Mouse (Mus musculus) lung, postnatal 25 days (tissue): ENCODE data around the gene Frmd4a.
"Not testable (repeated sequence)": the region's sequence is repeated elsewhere in the genome, so short reads cannot be mapped to it uniquely, and the experiment has no call there.

ENCODE experiments used
- DNase-seq: peaks from one replicate; pipeline ENCODE4 v3.0.0; 2022; ENCODE audit warnings: low spot score

Gene Frmd4a

GRCm38 (mm10) chr2:4338290-4338689 is 320.8 kb downstream of the Frmd4a start:
- DNase-seq, result not testable (repeated sequence)

GRCm38 (mm10) chr2:4339128-4339527 is 321.6 kb downstream of the Frmd4a start:
- peak; percentile 39 for DNase-seq

GRCm38 (mm10) chr2:4339530-4340218 is 322.2 kb downstream of the Frmd4a start:
- DNase-seq, result no peak

- no peak for DNase-seq
Observed at GRCm38 (mm10) chr2:4340378-4340777, 322.9 kb downstream of the Frmd4a start.

DNA sequence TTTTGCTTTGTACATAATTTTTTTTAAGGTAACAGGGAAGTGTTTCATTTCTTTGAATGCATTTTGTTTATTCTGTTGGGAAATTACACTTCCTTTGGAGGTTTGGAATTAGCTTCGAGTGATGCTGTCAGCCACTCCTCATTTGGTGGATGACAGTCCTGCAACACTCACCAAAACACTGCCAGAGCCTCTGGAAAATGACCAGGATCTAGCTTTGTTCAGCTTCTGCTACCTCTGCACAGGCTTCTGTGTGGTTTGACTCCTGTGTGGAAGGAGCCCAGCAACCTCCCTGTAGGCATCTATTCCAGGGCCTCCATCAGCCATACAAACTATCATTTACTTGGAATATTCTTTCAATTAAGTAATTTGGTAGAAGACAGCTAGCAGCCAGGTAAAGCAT is 323.6 kb downstream of the Frmd4a start:
- DNase-seq, result no peak

GRCm38 (mm10) chr2:4342005-4342404 is 324.5 kb downstream of the Frmd4a start:
- DNase-seq, result no peak

GRCm38 (mm10) chr2:4344411-4344810 is 326.9 kb downstream of the Frmd4a start:
- DNase-seq, result no peak

DNA sequence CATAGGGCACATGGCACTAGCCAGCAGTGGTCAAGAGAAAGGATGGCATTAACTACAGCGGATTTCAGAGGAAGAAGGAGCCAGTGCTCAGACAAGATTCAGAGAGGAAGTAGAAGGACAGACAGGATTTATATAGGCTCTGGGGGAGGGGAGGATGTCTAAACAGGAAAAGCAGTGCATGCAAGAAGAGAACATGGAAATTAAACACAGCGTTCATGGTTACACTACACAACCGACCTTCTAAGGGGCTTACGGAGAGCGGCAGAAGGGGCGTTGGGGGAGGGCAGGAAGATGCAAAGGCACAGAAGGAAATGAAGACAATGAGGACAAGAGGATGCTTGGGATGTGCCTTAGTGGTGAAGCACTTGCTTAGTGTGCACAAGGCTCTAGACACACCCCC is 328.7 kb downstream of the Frmd4a start:
- no peak for DNase-seq

- no peak for DNase-seq
Observed at GRCm38 (mm10) chr2:4346953-4347352, 329.4 kb downstream of the Frmd4a start.

- no peak for DNase-seq
Observed at GRCm38 (mm10) chr2:4347782-4348181, 330.3 kb downstream of the Frmd4a start.

GRCm38 (mm10) chr2:4348509-4348908 is 331.0 kb downstream of the Frmd4a start:
- no peak for DNase-seq

GRCm38 (mm10) chr2:4356812-4357384 is 339.4 kb downstream of the Frmd4a start:
- DNase-seq, result no peak

- DNase-seq, result no peak
Observed at GRCm38 (mm10) chr2:4361981-4362834, 344.7 kb downstream of the Frmd4a start.

- no peak for DNase-seq
Observed at GRCm38 (mm10) chr2:4364908-4365307, 347.4 kb downstream of the Frmd4a start.

DNA sequence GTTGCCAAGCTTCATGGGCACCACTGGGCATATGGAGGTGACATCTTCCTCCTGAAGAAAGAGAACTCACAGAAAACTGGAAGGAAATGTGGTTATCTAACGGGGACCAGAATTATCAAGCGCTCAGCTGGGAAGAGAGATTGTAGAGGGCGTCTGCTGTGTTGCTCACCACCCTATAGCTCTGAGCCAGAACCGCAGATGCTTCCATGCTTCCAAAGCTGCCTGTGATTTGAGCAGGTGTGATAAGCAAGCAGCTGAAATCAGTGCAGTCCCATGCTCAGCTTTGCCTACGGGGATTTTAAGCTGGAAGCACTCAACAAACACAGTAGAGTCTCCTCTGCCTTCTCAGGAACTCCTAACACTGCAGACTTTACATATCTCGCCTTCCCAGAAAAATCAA is 351.0 kb downstream of the Frmd4a start:
- no peak for DNase-seq

DNA sequence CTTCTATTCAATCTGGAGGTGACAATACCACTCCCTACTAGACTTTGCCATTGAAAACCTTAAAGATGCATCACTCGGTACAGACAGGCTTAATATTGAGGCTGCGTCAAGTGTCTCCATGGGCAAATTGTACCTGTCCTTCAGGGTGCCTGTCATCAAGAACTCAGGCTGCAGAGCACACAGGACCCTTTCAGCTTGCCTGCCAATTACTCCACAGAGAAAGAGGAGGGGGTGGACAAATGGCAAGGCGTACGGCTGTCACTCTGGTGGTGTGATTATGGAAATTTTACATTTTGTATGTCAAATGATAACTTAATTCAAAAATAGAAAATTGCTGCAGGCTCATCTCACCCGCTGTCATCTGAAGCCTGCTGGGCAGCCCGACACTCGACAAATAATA is 353.0 kb downstream of the Frmd4a start:
- DNase-seq, result no peak

- DNase-seq, result no peak
Observed at GRCm38 (mm10) chr2:4371341-4371740, 353.8 kb downstream of the Frmd4a start.

DNA sequence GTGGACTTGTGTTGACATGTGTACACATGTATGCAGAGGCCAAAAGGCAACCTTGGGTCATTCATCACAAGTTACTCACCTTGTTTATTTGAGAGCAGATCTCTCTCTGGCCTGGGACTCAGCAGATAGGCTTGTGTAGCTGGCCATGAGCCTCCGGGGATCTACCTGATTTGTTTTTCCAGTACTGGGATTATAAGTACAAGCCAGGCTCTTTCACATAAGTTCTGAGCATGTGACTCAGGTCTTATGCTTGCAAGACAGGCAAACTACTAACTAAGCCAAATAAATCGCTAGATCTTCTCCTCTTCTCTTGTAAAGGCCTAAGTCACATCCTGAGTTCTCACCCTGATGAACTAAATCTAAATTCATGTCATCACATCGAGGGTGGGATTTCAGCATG is 361.3 kb downstream of the Frmd4a start:
- no peak for DNase-seq

GRCm38 (mm10) chr2:4380435-4380834 is 362.9 kb downstream of the Frmd4a start:
- no peak for DNase-seq

GRCm38 (mm10) chr2:4380926-4381325 is 363.4 kb downstream of the Frmd4a start:
- DNase-seq, result no peak

GRCm38 (mm10) chr2:4386468-4386867 is 369.0 kb downstream of the Frmd4a start:
- DNase-seq, result no peak

DNA sequence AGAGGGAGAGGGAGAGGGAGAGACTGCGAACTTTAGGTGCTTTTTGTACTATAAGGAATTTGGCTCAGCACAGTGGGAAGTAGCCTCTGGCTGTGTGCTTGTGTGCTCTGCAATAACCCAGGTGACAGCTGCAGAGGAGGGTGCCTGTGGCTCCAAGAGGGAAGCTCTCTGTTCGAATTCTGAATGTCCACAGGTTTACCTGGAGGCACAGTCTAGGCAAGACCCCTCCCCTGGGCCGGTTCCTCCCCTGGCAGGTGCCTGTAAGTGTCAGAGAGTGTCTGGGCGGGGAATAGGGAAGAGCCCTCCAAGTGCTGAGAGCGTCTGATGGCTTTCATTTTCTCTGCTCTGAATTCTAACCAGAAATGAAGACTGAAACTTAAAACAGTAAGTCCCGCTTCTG is 371.8 kb downstream of the Frmd4a start:
- DNase-seq, result no peak

DNA sequence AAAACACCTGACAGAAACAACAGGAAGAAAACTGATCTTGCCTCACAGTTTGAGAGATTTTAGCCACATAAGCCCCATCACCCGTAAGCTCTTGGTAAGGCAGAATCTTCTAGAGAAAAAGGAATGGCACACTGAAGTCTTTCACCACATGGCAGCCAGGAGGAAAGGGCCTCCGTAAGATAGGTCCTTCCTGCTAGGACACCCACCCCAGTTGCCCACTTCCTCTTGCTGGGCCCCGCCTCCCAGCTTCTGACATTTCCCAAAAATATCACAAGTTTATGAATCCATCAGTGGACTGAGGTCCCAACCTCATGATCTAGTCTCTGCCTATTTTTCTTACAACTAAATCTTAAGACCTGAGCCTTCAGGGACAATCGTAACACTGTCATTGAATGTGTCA is 373.6 kb downstream of the Frmd4a start:
- no peak for DNase-seq
